8 mouse cellular contexts compared by ENCODE assay signal in genomic region chr11:68637861-68638615, GRCm38 (mm10). TPM values are rescaled to one million over a fixed set of nuclear protein-coding genes. Genes with fewer than 3 reads are reported as not detected.
A peak's percentile ranks its signal among the peaks of the same experiment; 100 is the strongest.
DNase-seq lines count a peak whose midpoint lies in the region; ATAC-seq and TF ChIP-seq lines count a peak whose summit lies in the region.

No protein-coding gene starts in this region.

- H3K4me1 ChIP-seq in liver, adult 2 months (ENCODE audit: control insufficient read depth, insufficient read depth, low read length): no peaks in the 10 kb centered on the region
- H3K4me1 ChIP-seq in liver, embryonic 12.5 days: no peaks in the 10 kb centered on the region
- peaks cover 5% of the 10 kb centered on the region; the same call in 1 of the 2 replicates for H3K4me1 ChIP-seq in midbrain, postnatal 0 days (ENCODE audit: insufficient read depth, low read length)

- ATAC-seq in liver, embryonic 12.5 days: no peak
- ATAC-seq in midbrain, postnatal 0 days (ENCODE audit: low FRiP score): no peak

- H3K79me2 ChIP-seq in liver, adult 2 months (ENCODE audit: control insufficient read depth, insufficient read depth, low read length): no peaks in the 10 kb centered on the region

- no peak overlapping the region for H3K4me2 ChIP-seq in liver, embryonic 12.5 days
- no peak overlapping the region for H3K4me2 ChIP-seq in midbrain, postnatal 0 days (ENCODE audit: low read depth, low read length, poor library complexity, severe bottlenecking)

- no peak for TF ChIP-seq CTCF in liver, adult 2 months (IDR thresholded peaks at IDR 0.05; ENCODE audit: low read depth, low read length)
- TF ChIP-seq CTCF in midbrain, postnatal 0 days (IDR thresholded peaks at IDR 0.05): no peak

- no peak for TF ChIP-seq POLR2A in liver, adult 2 months (IDR thresholded peaks at IDR 0.05; ENCODE audit: extremely low read depth, insufficient read depth, low read length)

- DNase-seq in liver, adult 2 months (ENCODE audit: extremely low read depth, low read depth, low spot score): peak; percentile 12
- peak; percentile 60 to 64 for DNase-seq in cerebellum, postnatal 25 days
- DNase-seq in heart, postnatal 10 days: peak; percentile 68 to 71
- no peak for DNase-seq in midbrain, postnatal 0 days (ENCODE audit: low spot score)
- no peak for DNase-seq in spleen, postnatal 4 days (ENCODE audit: low spot score in 2 of 2)
- DNase-seq in adrenal gland, postnatal 36 days: no peak
- no peak for DNase-seq in adrenal gland, postnatal 14 days

- H3K36me3 ChIP-seq in liver, adult 2 months (ENCODE audit: control insufficient read depth, insufficient read depth, low read length): no peaks in the 10 kb centered on the region
- no peaks in the 10 kb centered on the region for H3K36me3 ChIP-seq in liver, embryonic 12.5 days
- H3K36me3 ChIP-seq in midbrain, postnatal 0 days (ENCODE audit: insufficient read depth, low read length): no peaks in the 10 kb centered on the region

- H3K4me3 ChIP-seq in liver, adult 2 months (ENCODE audit: insufficient read depth, low read depth, low read length): no peak overlapping the region
- no peak overlapping the region for H3K4me3 ChIP-seq in liver, embryonic 12.5 days
- H3K4me3 ChIP-seq in midbrain, postnatal 0 days (ENCODE audit: low read depth, low read length): no peak overlapping the region

- WGBS in liver, adult 2 months: 34% methylated on average over 10 of the region's 10 CpGs
- WGBS in liver, embryonic 12.5 days (ENCODE audit: insufficient replicate concordance): 26% methylated on average over 10 of the region's 10 CpGs
- 48% methylated on average over 10 of the region's 10 CpGs for WGBS in midbrain, postnatal 0 days

- H3K9me3 ChIP-seq in liver, embryonic 12.5 days (replicated peaks): no peaks in the 10 kb centered on the region
- H3K9me3 ChIP-seq in midbrain, postnatal 0 days (ENCODE audit: low read length): no peaks in the 10 kb centered on the region

- intact Hi-C loops in heart, postnatal 10 days (cut with DNase I): no loop called here

- no peak overlapping the region for H3K9ac ChIP-seq in liver, adult 2 months (ENCODE audit: low read depth, low read length)
- H3K9ac ChIP-seq in liver, embryonic 12.5 days: no peak overlapping the region
- H3K9ac ChIP-seq in midbrain, postnatal 0 days (replicated peaks; ENCODE audit: low read length, poor library complexity, severe bottlenecking): no peak overlapping the region

- no peaks in the 10 kb centered on the region for H3K27me3 ChIP-seq in liver, adult 2 months (ENCODE audit: control insufficient read depth, insufficient read depth, low read length)
- H3K27me3 ChIP-seq in liver, embryonic 12.5 days (replicated peaks): peaks cover 17% of the 10 kb centered on the region; the same call in 1 of the 2 replicates
- no peaks in the 10 kb centered on the region for H3K27me3 ChIP-seq in midbrain, postnatal 0 days (ENCODE audit: insufficient read depth, low read length)

- H3K27ac ChIP-seq in liver, adult 2 months (replicated peaks; ENCODE audit: insufficient read depth, low read depth, low read length): no peak overlapping the region
- H3K27ac ChIP-seq in liver, embryonic 12.5 days: no peak overlapping the region
- H3K27ac ChIP-seq in midbrain, postnatal 0 days (ENCODE audit: low read depth, low read length): peak overlapping the region; percentile 12; the same call in 1 of the 2 replicates

RNA-seq across cellular contexts. Expression of gene Ccdc42, which starts 51.2 kb away (rescaled TPM):
- total RNA-seq in liver, adult 2 months (2014; rRNA removed): not detected in 2 replicates
- not detected in 2 replicates for polyA plus RNA-seq in liver, adult 2 months (2012; rRNA removed)
- polyA plus RNA-seq in liver, embryonic 12.5 days (2016; fragmentation: Nextera tagmentation; extraction: Ambion mirVana): 0.15 TPM in 1 of 2 replicates, not detected in the other
- under 1 TPM; 0.24 to 0.47 TPM for total RNA-seq in heart, postnatal 10 days (2021)
- 0.33 TPM in 1 of 2 replicates, not detected in the other for total RNA-seq in midbrain, postnatal 0 days (2014; rRNA removed)
- polyA plus RNA-seq in midbrain, postnatal 0 days (2015; fragmentation: Nextera tagmentation; extraction: Ambion mirVana): 0.37 and 0.51 TPM in 2 replicates
- total RNA-seq in adrenal gland, postnatal 36 days (2021): not detected
- not detected in 2 replicates for total RNA-seq in adrenal gland, postnatal 14 days (2021)

RNA-seq across cellular contexts. Expression of gene Myh10, which starts 53.3 kb away (rescaled TPM):
- total RNA-seq in liver, adult 2 months (2014; rRNA removed): 7.5 and 10.9 TPM in 2 replicates
- polyA plus RNA-seq in liver, adult 2 months (2012; rRNA removed): 3.0 and 4.4 TPM in 2 replicates
- 34.6 and 37.0 TPM in 2 replicates for polyA plus RNA-seq in liver, embryonic 12.5 days (2016; fragmentation: Nextera tagmentation; extraction: Ambion mirVana)
- total RNA-seq in heart, postnatal 10 days (2021): 100 to 1,000 TPM in 1 of 2 experiments, 10 to 100 TPM in 1; 79.4 to 100 TPM
- 212 and 217 TPM in 2 replicates for total RNA-seq in midbrain, postnatal 0 days (2014; rRNA removed)
- 64.8 and 68.0 TPM in 2 replicates for polyA plus RNA-seq in midbrain, postnatal 0 days (2015; fragmentation: Nextera tagmentation; extraction: Ambion mirVana)
- 10 to 100 TPM; 33.8 to 35.6 TPM for total RNA-seq in adrenal gland, postnatal 36 days (2021)
- 34.4 and 36.0 TPM in 2 replicates for total RNA-seq in adrenal gland, postnatal 14 days (2021)

Comparison
In these comparisons a context has a peak if more than half of its experiments do, and no peak if none do; other contexts are left out.
1. DNase-seq: peak in liver, adult 2 months (single experiment), cerebellum, postnatal 25 days (2 of 2) and heart, postnatal 10 days (2 of 2); none in midbrain, postnatal 0 days (single experiment), spleen, postnatal 4 days (0 of 2), adrenal gland, postnatal 36 days (0 of 2) and adrenal gland, postnatal 14 days (single experiment).